Mouse (Mus musculus): ENCODE results near the gene Fbxl8. TPM values are rescaled to one million over a fixed set of nuclear protein-coding genes. Genes with fewer than 3 reads are reported as not detected.

The Fbxl8 gene
- total RNA-seq, 2 experiments from 2014 or later, result 2.4 to 2.7 TPM

DNA sequence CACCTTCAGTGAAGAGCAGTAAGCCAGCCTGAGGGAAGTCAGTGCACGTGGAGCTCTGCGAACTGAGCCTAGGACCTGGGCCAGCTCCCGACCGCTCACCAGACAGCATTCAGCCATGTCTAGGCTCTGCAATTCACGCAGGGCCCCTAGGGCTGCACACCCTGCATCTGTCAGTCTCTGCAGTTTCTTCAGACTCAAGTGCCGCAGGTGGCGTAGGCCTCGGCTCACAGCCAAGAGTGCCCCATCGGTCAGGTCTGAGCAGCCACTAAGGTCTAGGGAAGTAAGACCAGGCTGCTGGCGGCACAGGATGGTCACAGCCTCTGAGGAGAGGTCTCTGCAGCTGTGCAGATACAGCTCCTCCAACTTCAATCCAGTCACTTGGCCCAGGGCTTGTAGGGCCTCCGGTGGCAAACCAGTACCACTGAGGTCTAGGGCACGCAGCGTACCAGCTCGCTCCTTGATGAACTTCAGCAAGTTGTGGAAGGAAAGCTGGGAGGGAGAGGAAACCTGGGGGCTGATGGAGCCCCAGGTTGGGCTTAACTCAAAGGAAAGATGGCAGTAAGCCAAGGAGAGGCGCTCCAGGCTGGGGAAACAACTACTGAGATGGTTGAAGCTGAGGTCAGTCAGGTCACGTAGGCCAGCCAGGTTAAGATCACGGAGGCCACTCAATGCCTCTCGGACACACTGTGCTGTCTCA is 50.8 kb downstream of the Fbxl8 start:
- intact Hi-C loops (cut with DNase I), result no loop called here

DNA sequence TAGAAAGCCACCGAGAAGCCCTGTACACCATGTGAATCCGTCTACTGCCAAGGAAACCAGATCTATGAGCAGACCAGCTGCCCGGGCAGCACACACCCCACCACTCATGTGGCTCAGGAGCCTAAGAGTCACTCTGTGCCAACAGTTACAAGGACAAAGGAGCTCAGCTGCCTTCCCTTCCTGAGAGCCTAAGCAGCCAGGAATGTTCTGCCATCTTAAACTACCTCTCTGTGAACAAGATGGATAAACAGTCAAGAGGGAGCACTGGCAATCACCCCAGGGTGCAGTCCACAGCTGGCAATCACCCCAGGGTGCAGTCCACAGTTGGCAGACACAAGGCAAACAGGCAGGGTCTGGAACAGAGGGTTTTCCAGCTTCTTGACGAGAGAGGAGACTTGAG is 53.5 kb downstream of the Fbxl8 start:
- DNase-seq (ENCODE audit: low spot score), result no peak
- intact Hi-C loops (cut with DNase I), result no loop called here

More for the DNA sequence above, 50.8 kb downstream of the Fbxl8 start:
- DNase-seq (ENCODE audit: low spot score), result no peak

DNA sequence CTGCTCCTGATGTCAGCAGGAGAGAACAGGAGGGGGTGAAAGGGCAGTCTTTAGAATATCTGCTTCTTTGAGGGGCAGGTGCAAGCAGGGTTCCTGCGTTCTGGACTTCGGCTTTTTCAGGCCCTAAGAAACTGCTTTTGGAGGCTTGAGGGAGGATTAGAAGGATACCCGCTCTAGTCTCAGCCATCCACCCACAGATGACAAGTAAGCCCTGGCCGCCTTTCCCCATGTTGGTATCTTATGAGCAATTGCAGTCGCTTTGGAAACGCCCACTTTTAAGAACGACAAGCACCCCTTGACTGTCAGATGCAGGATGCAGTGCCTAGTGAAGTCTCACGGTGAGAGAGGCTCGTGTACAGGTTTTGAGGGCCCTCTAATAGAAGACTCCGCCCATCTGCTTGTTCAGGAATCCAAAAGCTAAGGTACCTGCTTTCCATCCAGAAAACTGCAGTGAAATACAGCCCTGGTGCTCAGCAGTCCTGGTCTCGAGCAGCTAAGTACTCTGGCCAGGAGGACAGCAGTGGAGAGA is 54.3 kb downstream of the Fbxl8 start:
- intact Hi-C loops (cut with DNase I), result no loop called here
- DNase-seq (ENCODE audit: low spot score), result no peak

Small RNA genes within 50 kb of the gene (microRNA-seq; reads per million reads assigned to microRNA genes)
- gene Gm27320 (not detected), gene Mir328 (2,070 reads per million, percentile 85 among the genes with 10 or more reads in this experiment)

Other genes with a start within 250 kb of the Fbxl8 start
- not detected for gene Ces3a, start 216.0 kb upstream of the Fbxl8 start, total RNA-seq (2021)
- gene Ces3b, start 180.9 kb upstream of the Fbxl8 start, total RNA-seq (2021), result under 1 TPM in 1 of 2 experiments, not detected in 1; 0.23 TPM
- gene Ces4a, start 132.8 kb upstream of the Fbxl8 start, total RNA-seq (2021), result not detected
- 10 to 100 TPM; 20.2 to 26.8 TPM for gene Cbfb, start 94.0 kb upstream of the Fbxl8 start, total RNA-seq (2021)
- 10 to 100 TPM; 18.5 to 19.5 TPM for gene D230025D16Rik, start 39.5 kb upstream of the Fbxl8 start, total RNA-seq (2021)
- 1 to 10 TPM; 4.1 to 4.9 TPM for gene B3gnt9, start 9.5 kb upstream of the Fbxl8 start, total RNA-seq (2021)
- gene Tradd, start within 50 bp of the Fbxl8 start, total RNA-seq (2021), result 1 to 10 TPM; 4.4 to 6.9 TPM
- gene Hsf4, start 5.2 kb downstream of the Fbxl8 start, total RNA-seq (2021), result 1 to 10 TPM; 1.5 to 2.2 TPM
- 10 to 100 TPM; 17.2 to 20.1 TPM for gene Nol3, start 11.5 kb downstream of the Fbxl8 start, total RNA-seq (2021)
- 1 to 10 TPM; 1.8 to 2.0 TPM for gene 4931428F04Rik, start 25.2 kb downstream of the Fbxl8 start, total RNA-seq (2021)
- 1 to 10 TPM; 4.9 to 7.1 TPM for gene Exoc3l, start 31.5 kb downstream of the Fbxl8 start, total RNA-seq (2021)
- 10 to 100 TPM; 19.8 to 21.5 TPM for gene E2f4, start 33.0 kb downstream of the Fbxl8 start, total RNA-seq (2021)
- gene Elmo3, start 41.0 kb downstream of the Fbxl8 start, total RNA-seq (2021), result under 1 TPM; 0.81 to 0.91 TPM
- gene Lrrc29, start 61.6 kb downstream of the Fbxl8 start, total RNA-seq (2021), result 1 to 10 TPM; 1.3 to 1.9 TPM
- 10 to 100 TPM; 23.4 to 25.3 TPM for gene Tmem208, start 61.7 kb downstream of the Fbxl8 start, total RNA-seq (2021)
- 1 to 10 TPM; 6.1 to 7.2 TPM for gene Fhod1, start 83.3 kb downstream of the Fbxl8 start, total RNA-seq (2021)
- gene Slc9a5, start 84.2 kb downstream of the Fbxl8 start, total RNA-seq (2021), result under 1 TPM; 0.29 to 0.56 TPM
- not detected for gene Plekhg4, start 108.6 kb downstream of the Fbxl8 start, total RNA-seq (2021)
- gene Kctd19, start 148.9 kb downstream of the Fbxl8 start, total RNA-seq (2021), result under 1 TPM in 1 of 2 experiments, not detected in 1; 0.44 TPM
- gene Lrrc36, start 148.9 kb downstream of the Fbxl8 start, total RNA-seq (2021), result under 1 TPM; 0.42 to 0.73 TPM
- gene Tppp3, start 206.9 kb downstream of the Fbxl8 start, total RNA-seq (2021), result 10 to 100 TPM; 51.4 TPM
- 10 to 100 TPM; 12.8 to 13.6 TPM for gene Zdhhc1, start 232.3 kb downstream of the Fbxl8 start, total RNA-seq (2021)

Measured in heart, postnatal 25 days (tissue).